Mouse (Mus musculus) hindbrain, embryonic 16.5 days (tissue): ENCODE data around the gene Gm5269. TPM values are rescaled to one million over a fixed set of nuclear protein-coding genes. Genes with fewer than 3 reads are reported as not detected.

ENCODE experiments used
- ATAC-seq: fragments of 200-750 bp; cut with Nextera tagmentation; 2 replicates; pipeline ENCODE4 v1.8.0; 2017; ENCODE audit warnings: moderate TSS enrichment, moderate library complexity
- H3K27ac ChIP-seq: fragments of 300-500 bp; sonication (generic); 2 replicates; pipeline ENCODE4 v1.5.1; 2014; ENCODE audit warnings: low read depth, mild to moderate bottlenecking, control low read depth, low read length, moderate library complexity
- H3K27me3 ChIP-seq: fragments of 300-500 bp; sonication (generic); replicated peaks from 2 replicates; pipeline ENCODE4 v1.6.1; 2014; ENCODE audit warnings: low read length; ENCODE audit not compliant: control insufficient read depth, insufficient read depth
- H3K36me3 ChIP-seq: fragments of 300-500 bp; sonication (generic); 2 replicates; pipeline ENCODE4 v1.6.1; 2014; ENCODE audit warnings: mild to moderate bottlenecking, low read length, moderate library complexity, mixed read lengths; ENCODE audit not compliant: control insufficient read depth, insufficient read depth
- H3K4me1 ChIP-seq: fragments of 300-500 bp; sonication (generic); 2 replicates; pipeline ENCODE4 v1.6.1; 2014; ENCODE audit warnings: low read depth, low read length; ENCODE audit not compliant: control insufficient read depth, insufficient read depth
- H3K4me2 ChIP-seq: fragments of 300-500 bp; sonication (generic); 2 replicates; pipeline ENCODE4 v1.6.1; 2014; ENCODE audit warnings: mild to moderate bottlenecking, low read length, control low read depth, moderate library complexity
- H3K4me3 ChIP-seq: fragments of 300-500 bp; sonication (generic); 2 replicates; pipeline ENCODE4 v1.5.1; 2014; ENCODE audit warnings: mild to moderate bottlenecking, low read length, control low read depth, moderate library complexity
- H3K9ac ChIP-seq: fragments of 300-500 bp; sonication (generic); 2 replicates; pipeline ENCODE4 v1.6.1; 2014; ENCODE audit warnings: low read depth, mild to moderate bottlenecking, control low read depth, low read length, moderate library complexity
- H3K9me3 ChIP-seq: fragments of 300-500 bp; sonication (generic); 2 replicates; pipeline ENCODE4 v1.6.1; 2014; ENCODE audit warnings: mild to moderate bottlenecking, low read length, moderate library complexity; ENCODE audit not compliant: control insufficient read depth
- WGBS: fragments of 180-500 bp; shearing (Covaris S2); extraction: QIAGEN DNeasy Blood & Tissue Kit; methylation state at CpG from one replicate; pipeline ENCODE4 v1.1.7; 2014; 5-methylcytosine and 5-hydroxymethylcytosine counted together
- polyA plus RNA-seq: library from polyadenylated mRNA; unstranded; fragments of >200 nt; fragmentation: Nextera tagmentation; extraction: Ambion mirVana; gene quantifications from 2 replicates; pipeline ENCODE4 v1.2.1, GENCODE M21; 2015

Gene Gm5269
- polyA plus RNA-seq, 1 experiment from 2014 or later = not detected

GRCm38 (mm10) chr1:45868050-45868449 lies 22.0 kb downstream of the Gm5269 start:
- 74% methylated on average over 1 of the region's 1 CpGs for WGBS
- Histone ChIP-seq H3K4me3 (no peak overlapping the region), H3K27me3 (no peaks in the 10 kb centered on the region)

DNA sequence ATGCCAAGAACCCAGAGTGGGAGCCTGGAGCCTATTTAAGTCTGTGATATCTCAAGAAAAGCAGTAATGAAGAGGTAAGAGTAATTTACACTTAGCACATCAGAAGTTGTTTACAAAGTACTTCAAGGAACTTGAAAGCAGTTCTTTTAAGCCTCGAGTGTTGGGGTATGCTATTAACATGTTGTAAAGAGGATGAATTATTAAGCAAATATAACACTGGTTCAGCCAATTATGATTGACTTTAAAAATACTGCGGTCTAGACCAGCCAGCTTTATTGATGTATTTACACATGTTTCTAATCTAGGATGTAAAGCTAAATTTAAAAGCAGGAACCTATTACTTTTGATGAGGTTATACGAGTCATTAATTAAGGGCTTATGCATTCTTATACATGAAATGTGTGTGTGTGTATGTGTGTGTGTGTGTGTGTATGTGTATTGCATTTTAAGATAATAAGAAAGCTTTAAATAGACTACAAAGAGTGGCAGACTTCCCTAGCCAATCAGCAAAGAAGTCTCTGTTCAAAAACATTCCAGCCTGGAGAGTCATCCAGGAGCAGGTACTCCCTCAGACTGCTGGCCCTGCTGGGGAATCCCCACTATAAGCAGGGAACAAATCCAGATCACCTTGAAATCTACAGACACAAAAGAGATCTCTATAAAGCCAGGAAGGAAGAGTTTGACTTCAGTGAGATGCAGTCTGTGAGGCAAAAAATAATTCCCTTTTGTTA lies 23.6 kb downstream of the Gm5269 start:
- no peak for ATAC-seq
- no peaks in the 10 kb centered on the region for H3K27me3 ChIP-seq
- no peaks in the 10 kb centered on the region for H3K4me1 ChIP-seq

More at GRCm38 (mm10) chr1:45868050-45868449, 22.0 kb downstream of the Gm5269 start:
- H3K9ac ChIP-seq = no peak overlapping the region
- ATAC-seq = no peak
- no peak overlapping the region for H3K4me2 ChIP-seq
- H3K4me1 ChIP-seq = no peaks in the 10 kb centered on the region
- no peaks in the 10 kb centered on the region for H3K9me3 ChIP-seq
- no peaks in the 10 kb centered on the region for H3K36me3 ChIP-seq
- no peak overlapping the region for H3K27ac ChIP-seq

GRCm38 (mm10) chr1:45865727-45866126 lies 24.3 kb downstream of the Gm5269 start:
- no peaks in the 10 kb centered on the region for H3K9me3 ChIP-seq
- H3K27me3 ChIP-seq = no peaks in the 10 kb centered on the region
- H3K9ac ChIP-seq = no peak overlapping the region
- 78% methylated on average over 5 of the region's 5 CpGs for WGBS
- no peak overlapping the region for H3K4me3 ChIP-seq
- H3K36me3 ChIP-seq = no peaks in the 10 kb centered on the region
- H3K4me2 ChIP-seq = no peak overlapping the region
- no peak overlapping the region for H3K27ac ChIP-seq
- H3K4me1 ChIP-seq = no peaks in the 10 kb centered on the region
- no peak for ATAC-seq

More for the DNA sequence above, 23.6 kb downstream of the Gm5269 start:
- Histone ChIP-seq H3K9ac (no peak overlapping the region), H3K4me3 (no peak overlapping the region), H3K27ac (no peak overlapping the region), H3K36me3 (no peaks in the 10 kb centered on the region), H3K4me2 (no peak overlapping the region), H3K9me3 (no peaks in the 10 kb centered on the region)
- 83% methylated on average over 3 of the region's 3 CpGs for WGBS

GRCm38 (mm10) chr1:45865316-45865715 lies 24.8 kb downstream of the Gm5269 start:
- WGBS = 72% methylated on average over 1 of the region's 1 CpGs
- H3K27me3 ChIP-seq = no peaks in the 10 kb centered on the region

GRCm38 (mm10) chr1:45864564-45865014 lies 25.5 kb downstream of the Gm5269 start:
- no peak overlapping the region for H3K9ac ChIP-seq
- no peak for ATAC-seq
- no peaks in the 10 kb centered on the region for H3K4me1 ChIP-seq
- H3K27me3 ChIP-seq = no peaks in the 10 kb centered on the region
- H3K36me3 ChIP-seq = no peaks in the 10 kb centered on the region
- H3K4me2 ChIP-seq = no peak overlapping the region
- H3K27ac ChIP-seq = no peak overlapping the region
- H3K9me3 ChIP-seq = no peaks in the 10 kb centered on the region
- H3K4me3 ChIP-seq = no peak overlapping the region
- 53% methylated on average over 4 of the region's 4 CpGs for WGBS

More at GRCm38 (mm10) chr1:45865316-45865715, 24.8 kb downstream of the Gm5269 start:
- no peak overlapping the region for H3K27ac ChIP-seq
- ATAC-seq = no peak
- H3K9ac ChIP-seq = no peak overlapping the region
- H3K4me1 ChIP-seq = no peaks in the 10 kb centered on the region
- H3K9me3 ChIP-seq = no peaks in the 10 kb centered on the region
- H3K36me3 ChIP-seq = no peaks in the 10 kb centered on the region
- no peak overlapping the region for H3K4me3 ChIP-seq
- no peak overlapping the region for H3K4me2 ChIP-seq

DNA sequence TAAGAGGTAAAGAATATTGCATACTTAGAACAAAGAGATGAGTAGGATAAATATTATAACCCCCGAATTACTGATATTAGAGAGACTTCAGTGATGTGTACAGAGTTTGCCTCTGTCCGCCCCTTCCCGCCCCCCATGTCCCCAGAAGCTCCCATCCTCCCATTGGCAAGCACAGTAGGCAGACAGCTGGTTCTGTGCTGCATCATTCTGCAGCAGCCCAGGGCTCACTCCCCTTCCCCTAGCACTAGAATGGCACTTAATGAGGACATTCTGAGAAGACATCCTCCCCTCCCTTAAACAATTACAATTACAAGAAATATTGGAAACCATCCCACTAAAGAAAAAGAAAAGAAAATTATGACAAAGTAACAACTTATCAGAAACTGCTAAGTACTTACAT lies 26.4 kb downstream of the Gm5269 start:
- no peak for ATAC-seq
- Histone ChIP-seq H3K9me3 (no peaks in the 10 kb centered on the region), H3K4me1 (no peaks in the 10 kb centered on the region), H3K9ac (no peak overlapping the region), H3K27me3 (no peaks in the 10 kb centered on the region), H3K4me2 (no peak overlapping the region), H3K4me3 (no peak overlapping the region), H3K36me3 (no peaks in the 10 kb centered on the region), H3K27ac (no peak overlapping the region)
- WGBS = 94% methylated on average over 3 of the region's 3 CpGs

GRCm38 (mm10) chr1:45861162-45861561 lies 28.9 kb downstream of the Gm5269 start:
- Histone ChIP-seq H3K27ac (no peak overlapping the region), H3K9ac (no peak overlapping the region), H3K4me1 (no peaks in the 10 kb centered on the region), H3K9me3 (no peaks in the 10 kb centered on the region), H3K36me3 (no peaks in the 10 kb centered on the region), H3K27me3 (no peaks in the 10 kb centered on the region), H3K4me2 (no peak overlapping the region), H3K4me3 (no peak overlapping the region)
- ATAC-seq = no peak

GRCm38 (mm10) chr1:45860349-45860748 lies 29.7 kb downstream of the Gm5269 start:
- no peaks in the 10 kb centered on the region for H3K4me1 ChIP-seq
- no peak overlapping the region for H3K4me2 ChIP-seq
- no peak for ATAC-seq
- no peak overlapping the region for H3K9ac ChIP-seq
- H3K9me3 ChIP-seq = no peaks in the 10 kb centered on the region
- H3K27me3 ChIP-seq = no peaks in the 10 kb centered on the region
- H3K27ac ChIP-seq = no peak overlapping the region
- 66% methylated on average over 5 of the region's 5 CpGs for WGBS
- no peaks in the 10 kb centered on the region for H3K36me3 ChIP-seq
- H3K4me3 ChIP-seq = no peak overlapping the region

DNA sequence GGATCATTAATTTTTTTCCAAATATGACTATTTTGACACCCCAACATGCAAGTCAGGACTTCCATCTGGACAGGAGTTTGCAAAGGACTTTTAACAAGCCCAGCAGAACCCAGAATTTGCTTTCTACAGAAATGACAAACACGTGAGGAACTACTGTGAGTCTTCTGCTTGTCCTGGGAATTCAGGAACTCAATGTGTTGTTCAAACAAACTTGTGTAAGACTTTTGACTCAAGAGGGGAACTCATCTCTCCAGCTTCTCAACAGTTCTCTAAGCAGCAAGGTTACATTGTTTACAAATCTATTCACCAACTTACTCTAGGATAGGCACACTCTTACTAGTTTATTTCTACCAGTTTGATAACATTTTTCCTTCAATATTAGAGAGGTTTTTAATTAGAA lies 32.0 kb downstream of the Gm5269 start:
- Histone ChIP-seq H3K36me3 (no peaks in the 10 kb centered on the region), H3K27me3 (no peaks in the 10 kb centered on the region), H3K4me1 (no peaks in the 10 kb centered on the region), H3K4me3 (no peak overlapping the region), H3K9ac (no peak overlapping the region), H3K27ac (no peak overlapping the region), H3K4me2 (no peak overlapping the region), H3K9me3 (no peaks in the 10 kb centered on the region)
- ATAC-seq = no peak
- WGBS = 74% methylated on average over 1 of the region's 1 CpGs
